Mouse (Mus musculus) hindbrain, embryonic 14.5 days (tissue): ENCODE data around the gene Fkbp8. TPM values are rescaled to one million over a fixed set of nuclear protein-coding genes. Genes with fewer than 3 reads are reported as not detected.

Source experiments
- ATAC-seq: fragments of 200-750 bp; cut with Nextera tagmentation; 2 replicates; pipeline ENCODE4 v1.8.0; 2017; ENCODE audit warnings: moderate number of reproducible peaks, mild to moderate bottlenecking, moderate TSS enrichment, moderate library complexity; ENCODE audit not compliant: low FRiP score
- DNase-seq: peaks from one replicate; pipeline ENCODE4 v3.0.0-alpha.2; 2015; ENCODE audit warnings: low spot score
- H3K27ac ChIP-seq: fragments of 300-500 bp; sonication (generic); 2 replicates; pipeline ENCODE4 v1.5.1; 2014; ENCODE audit warnings: mild to moderate bottlenecking, moderate library complexity
- H3K27me3 ChIP-seq: fragments of 300-500 bp; sonication (generic); 2 replicates; pipeline ENCODE4 v1.6.1; 2014; ENCODE audit warnings: mild to moderate bottlenecking, low read length, mixed read lengths; ENCODE audit not compliant: control insufficient read depth, insufficient read depth
- H3K36me3 ChIP-seq: fragments of 300-500 bp; sonication (generic); replicated peaks from 2 replicates; pipeline ENCODE4 v1.6.1; 2014; ENCODE audit not compliant: control insufficient read depth, insufficient read depth
- H3K4me1 ChIP-seq: fragments of 300-500 bp; sonication (generic); replicated peaks from 2 replicates; pipeline ENCODE4 v1.6.1; 2014; ENCODE audit warnings: antibody characterized with exemption, low read length, mixed read lengths; ENCODE audit not compliant: control insufficient read depth, insufficient read depth
- H3K4me2 ChIP-seq: fragments of 300-500 bp; sonication (generic); replicated peaks from 2 replicates; pipeline ENCODE4 v1.6.1; 2014; ENCODE audit warnings: mild to moderate bottlenecking, moderate library complexity
- H3K4me3 ChIP-seq: fragments of 300-500 bp; sonication (generic); replicated peaks from 2 replicates; pipeline ENCODE4 v1.5.1; 2014; ENCODE audit warnings: mild to moderate bottlenecking, low read length
- H3K9ac ChIP-seq: fragments of 300-500 bp; sonication (generic); 2 replicates; pipeline ENCODE4 v1.6.1; 2014
- H3K9me3 ChIP-seq: fragments of 300-500 bp; sonication (generic); 2 replicates; pipeline ENCODE4 v1.6.1; 2016; ENCODE audit warnings: low read length; ENCODE audit not compliant: control insufficient read depth
- WGBS: fragments of 180-500 bp; shearing (Covaris S2); extraction: QIAGEN DNeasy Blood & Tissue Kit; methylation state at CpG from one replicate; pipeline ENCODE4 v1.1.7; 2014; 5-methylcytosine and 5-hydroxymethylcytosine counted together
- polyA plus RNA-seq: library from polyadenylated mRNA; unstranded; fragments of >200 nt; fragmentation: Nextera tagmentation; extraction: Ambion mirVana; gene quantifications from 2 replicates; pipeline ENCODE4 v1.2.1, GENCODE M21; 2014

Gene Fkbp8
- polyA plus RNA-seq, 1 experiment from 2014 or later = 328 TPM

GRCm38 (mm10) chr8:70535701-70536100 is 8.2 kb downstream of the Fkbp8 start:
- 89% methylated on average over 2 of the region's 2 CpGs for WGBS
- H3K27me3 ChIP-seq = no peaks in the 10 kb centered on the region
- no peak for ATAC-seq
- no peak overlapping the region for H3K9ac ChIP-seq
- peaks cover 63% of the 10 kb centered on the region for H3K36me3 ChIP-seq
- peaks cover 7% of the 10 kb centered on the region for H3K4me1 ChIP-seq
- no peak overlapping the region for H3K4me2 ChIP-seq
- H3K9me3 ChIP-seq = no peaks in the 10 kb centered on the region
- H3K4me3 ChIP-seq = no peak overlapping the region
- DNase-seq = no peak
- no peak overlapping the region for H3K27ac ChIP-seq

GRCm38 (mm10) chr8:70538024-70538579 is 10.6 kb downstream of the Fkbp8 start:
- Histone ChIP-seq H3K27me3 (no peaks in the 10 kb centered on the region), H3K4me2 (peak overlapping the region; percentile 93), H3K36me3 (peaks cover 39% of the 10 kb centered on the region), H3K27ac (peak overlapping the region; percentile 88; the same call in 1 of the 2 replicates), H3K4me1 (peaks cover 15% of the 10 kb centered on the region), H3K9me3 (no peaks in the 10 kb centered on the region), H3K9ac (peak overlapping the region; percentile 40; the same call in 1 of the 2 replicates), H3K4me3 (peak overlapping the region; percentile 55)
- WGBS = 15% methylated on average over 24 of the region's 24 CpGs
- no peak; the same call in 1 of the 2 replicates for ATAC-seq
- no peak for DNase-seq

DNA sequence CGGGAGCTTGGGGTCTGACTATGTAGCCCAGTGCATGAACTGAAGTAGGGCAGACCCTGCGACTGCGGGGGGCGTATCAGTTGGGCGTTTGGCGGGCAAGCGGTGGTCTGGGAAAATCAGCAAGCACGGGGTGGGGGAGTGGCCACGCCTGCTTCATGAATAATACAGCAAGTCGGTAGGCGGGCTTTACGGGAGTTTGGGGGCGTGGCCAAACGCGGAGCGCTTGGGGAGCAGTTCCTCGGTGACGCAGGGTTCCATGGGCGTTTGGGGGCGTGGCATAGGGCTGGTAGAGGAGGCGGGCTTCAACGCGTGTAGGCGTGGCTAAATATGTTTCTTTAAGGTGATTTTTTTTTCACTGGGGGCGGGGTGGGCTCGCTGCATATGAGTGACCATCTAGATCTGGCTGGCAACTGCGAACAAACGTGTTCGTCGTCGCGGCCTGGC is 11.1 kb downstream of the Fkbp8 start:
- Histone ChIP-seq H3K27ac (peak overlapping the region; percentile 88), H3K9ac (peak overlapping the region; percentile 52), H3K4me3 (peak overlapping the region; percentile 55), H3K27me3 (no peaks in the 10 kb centered on the region), H3K36me3 (peaks cover 34% of the 10 kb centered on the region), H3K4me2 (peak overlapping the region; percentile 93), H3K9me3 (no peaks in the 10 kb centered on the region), H3K4me1 (peaks cover 15% of the 10 kb centered on the region)
- ATAC-seq (peak; percentile 84), DNase-seq (peak; percentile 100)
- WGBS = 0% methylated on average over 32 of the region's 32 CpGs

DNA sequence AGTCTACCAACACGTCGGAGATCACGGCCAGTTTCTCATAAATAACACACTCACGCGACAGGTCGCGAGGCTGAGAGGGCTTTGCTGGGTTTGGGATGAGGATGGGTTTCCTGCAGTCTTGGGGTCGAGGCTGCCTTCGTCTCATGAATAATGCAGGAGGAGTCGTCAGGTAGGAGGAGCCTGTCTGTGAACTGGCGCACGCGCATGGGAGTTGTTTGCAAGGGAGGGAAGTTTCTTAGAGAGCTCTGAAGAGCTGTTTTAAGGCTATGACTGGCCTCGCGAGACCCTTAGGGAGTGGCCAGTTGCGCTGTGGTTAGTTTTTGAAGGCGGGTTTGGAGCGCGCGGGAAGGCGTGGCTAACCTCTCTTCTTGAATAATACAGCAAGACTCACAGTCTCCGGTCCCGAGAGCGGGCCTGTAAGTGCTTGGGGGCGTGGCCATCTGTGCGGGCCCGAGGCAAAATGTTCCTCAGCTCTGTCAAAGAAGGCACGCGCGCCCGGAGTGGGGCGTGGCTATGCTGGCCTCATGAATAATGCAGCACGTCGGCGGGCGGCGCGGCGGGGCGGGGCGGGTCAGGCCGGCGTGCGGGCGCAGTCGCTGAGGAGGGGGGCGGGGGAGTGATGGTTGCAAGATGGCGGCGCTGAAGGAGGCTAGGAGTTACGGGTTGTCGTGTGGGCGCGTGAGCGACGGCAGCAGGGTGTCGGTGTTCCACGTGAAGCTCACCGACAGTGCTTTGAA is 11.7 kb downstream of the Fkbp8 start, which contains the start of gene Ell:
Gene Ell, plus strand, starts transcription at position 381 of the 737 bp plus-strand sequence.
- WGBS = under 1% methylated on average over 58 of the region's 58 CpGs
- H3K27me3 ChIP-seq = no peaks in the 10 kb centered on the region

GRCm38 (mm10) chr8:70540013-70540506 is 12.5 kb downstream of the Fkbp8 start:
- Histone ChIP-seq H3K9me3 (no peaks in the 10 kb centered on the region), H3K4me2 (peak overlapping the region; percentile 93), H3K4me3 (peak overlapping the region; percentile 55), H3K9ac (peak overlapping the region; percentile 72), H3K27me3 (no peaks in the 10 kb centered on the region), H3K36me3 (peaks cover 20% of the 10 kb centered on the region), H3K27ac (peak overlapping the region; percentile 88; the same call in 1 of the 2 replicates), H3K4me1 (peaks cover 15% of the 10 kb centered on the region)
- DNase-seq (no peak), ATAC-seq (no peak)
- 17% methylated on average over 4 of the region's 4 CpGs for WGBS

More for the DNA sequence above, 11.7 kb downstream of the Fkbp8 start, which contains the start of gene Ell:
- peak within 1 kb of the TSS; percentile 55 for H3K4me3 ChIP-seq
- H3K36me3 ChIP-seq = peaks cover 28% of the 10 kb centered on the region
- peaks cover 15% of the 10 kb centered on the region for H3K4me1 ChIP-seq
- ATAC-seq = peak; percentile 88
- no peaks in the 10 kb centered on the region for H3K9me3 ChIP-seq
- H3K4me2 ChIP-seq = peak within 1 kb of the TSS; percentile 93
- peak within 1 kb of the TSS; percentile 88 for H3K27ac ChIP-seq
- peak; percentile 98 for DNase-seq
- H3K9ac ChIP-seq = peak within 1 kb of the TSS; percentile 72

DNA sequence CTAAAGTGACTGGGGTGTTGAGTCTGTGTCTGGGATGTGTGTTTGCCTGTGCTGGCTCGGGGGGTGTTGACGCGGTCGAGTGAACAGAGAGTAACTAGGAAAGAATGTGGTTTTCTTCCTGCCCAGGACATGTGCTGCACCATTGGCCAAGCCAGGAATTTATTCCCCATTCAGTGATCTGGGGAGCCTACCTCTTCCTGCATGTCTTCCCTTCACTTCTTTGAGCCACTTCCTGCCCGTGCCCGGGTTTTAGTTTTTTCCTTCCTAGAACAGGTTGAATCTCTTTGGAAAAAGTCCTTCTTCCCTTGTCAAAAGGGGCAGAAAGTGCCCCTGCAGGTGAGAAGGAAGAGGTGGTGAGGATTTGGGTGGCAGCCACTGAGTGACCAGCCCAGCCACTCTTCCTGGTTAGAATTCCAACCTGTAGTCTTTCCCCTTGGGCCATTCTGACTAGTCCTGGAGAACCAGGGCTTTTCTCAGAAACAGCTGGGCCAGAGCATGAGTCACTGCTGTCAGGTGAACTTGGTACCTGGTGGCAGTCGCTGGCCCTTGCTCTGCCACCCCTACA is 13.1 kb downstream of the Fkbp8 start:
- 55% methylated on average over 7 of the region's 7 CpGs for WGBS
- Histone ChIP-seq H3K4me3 (peak overlapping the region; percentile 55), H3K9ac (peak overlapping the region; percentile 72), H3K4me2 (peak overlapping the region; percentile 93), H3K9me3 (no peaks in the 10 kb centered on the region), H3K27me3 (no peaks in the 10 kb centered on the region), H3K27ac (no peak overlapping the region), H3K36me3 (peaks cover 15% of the 10 kb centered on the region), H3K4me1 (peaks cover 15% of the 10 kb centered on the region)
- ATAC-seq (no peak), DNase-seq (no peak)

DNA sequence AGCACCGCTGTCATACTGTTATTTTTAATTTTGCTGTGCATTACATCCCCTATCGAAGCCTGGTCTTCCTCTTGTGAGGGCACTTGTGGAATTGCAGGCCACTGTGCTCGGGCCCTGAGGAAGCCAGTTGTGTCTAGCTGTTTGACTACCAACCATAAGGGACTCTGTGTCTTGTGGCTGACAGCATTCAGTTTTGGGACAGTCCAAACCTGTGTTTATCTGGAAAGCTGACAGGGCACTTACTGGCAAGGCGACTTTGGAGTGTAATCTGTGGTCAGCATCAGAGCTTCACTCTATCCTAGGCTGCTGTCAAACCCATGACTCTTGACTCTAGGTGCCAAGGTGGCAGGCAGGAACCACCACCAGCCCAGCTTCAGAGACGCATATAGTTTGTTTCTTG is 13.6 kb downstream of the Fkbp8 start:
- Histone ChIP-seq H3K27ac (no peak overlapping the region), H3K27me3 (no peaks in the 10 kb centered on the region), H3K4me2 (peak overlapping the region; percentile 93), H3K36me3 (peaks cover 11% of the 10 kb centered on the region), H3K4me1 (peaks cover 15% of the 10 kb centered on the region), H3K9ac (0 out of 2 replicates have a peak overlapping the region, but pooled peaks have one; percentile 72), H3K9me3 (no peaks in the 10 kb centered on the region), H3K4me3 (0 out of 2 replicates have a peak overlapping the region, but pooled peaks have one; percentile 55)
- ATAC-seq (no peak), DNase-seq (no peak)
- whole genome bisulfite sequencing = 86% methylated on average over 5 of the region's 5 CpGs

DNA sequence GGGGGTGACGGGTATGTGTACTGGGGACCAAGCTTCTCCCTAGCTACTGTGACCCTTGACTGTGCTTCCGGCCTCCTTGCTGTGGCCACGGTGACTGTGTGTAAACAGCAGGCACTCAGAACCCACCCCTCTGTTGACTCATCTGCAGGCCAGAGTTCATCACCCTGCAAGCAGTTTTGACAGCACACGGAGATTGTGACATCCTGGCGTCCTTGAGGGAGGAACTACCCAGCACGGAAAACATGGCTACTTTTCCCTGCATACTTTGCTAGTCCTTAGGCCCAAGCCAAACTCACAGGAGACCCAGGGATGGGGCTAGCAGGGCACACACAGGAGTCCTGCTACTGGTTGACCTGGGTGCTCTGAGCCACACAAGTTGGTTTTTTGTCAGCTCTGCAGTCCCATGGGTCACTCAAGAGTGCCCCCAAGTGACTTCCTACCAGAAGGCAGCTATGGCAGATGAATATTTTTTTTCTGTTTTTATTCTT is 16.7 kb downstream of the Fkbp8 start:
- DNase-seq (no peak), ATAC-seq (no peak)
- Histone ChIP-seq H3K9ac (no peak overlapping the region), H3K27me3 (no peaks in the 10 kb centered on the region), H3K9me3 (no peaks in the 10 kb centered on the region), H3K36me3 (no peaks in the 10 kb centered on the region), H3K4me2 (no peak overlapping the region), H3K4me1 (peaks cover 15% of the 10 kb centered on the region), H3K4me3 (no peak overlapping the region), H3K27ac (no peak overlapping the region)
- WGBS = 77% methylated on average over 6 of the region's 6 CpGs

DNA sequence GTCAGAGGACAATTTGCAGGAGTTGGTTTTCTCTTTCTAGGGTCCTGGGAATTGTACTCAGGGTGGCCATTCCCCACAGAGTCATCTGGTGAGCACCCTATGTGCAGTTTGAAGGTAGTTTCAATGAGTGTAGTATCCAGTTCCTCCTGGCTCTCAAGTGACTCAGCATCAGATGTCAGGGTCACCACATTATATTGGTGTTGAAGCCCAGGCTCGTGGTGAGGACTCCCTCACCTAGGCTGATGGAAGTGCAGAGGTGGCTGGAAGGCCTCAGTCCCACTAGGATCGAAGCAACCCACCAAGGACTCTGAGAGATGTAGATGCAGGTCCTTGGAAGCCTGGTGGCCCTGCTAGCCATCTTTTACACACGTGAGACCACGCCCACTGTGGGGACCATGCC is 18.9 kb downstream of the Fkbp8 start:
- no peak overlapping the region for H3K4me2 ChIP-seq
- H3K36me3 ChIP-seq = no peaks in the 10 kb centered on the region
- H3K9me3 ChIP-seq = no peaks in the 10 kb centered on the region
- ATAC-seq (no peak), DNase-seq (no peak)
- 90% methylated on average over 4 of the region's 4 CpGs for WGBS
- H3K4me3 ChIP-seq = no peak overlapping the region
- peaks cover 2% of the 10 kb centered on the region; the same call in 1 of the 2 replicates for H3K4me1 ChIP-seq
- no peak overlapping the region for H3K9ac ChIP-seq
- no peaks in the 10 kb centered on the region for H3K27me3 ChIP-seq
- H3K27ac ChIP-seq = no peak overlapping the region
